Mouse (Mus musculus): Measurements from ENCODE around the gene Tmcc2. TPM values are rescaled to one million over a fixed set of nuclear protein-coding genes. Genes with fewer than 3 reads are reported as not detected.

Gene Tmcc2
- total and polyA plus RNA-seq, 3 experiments: 6.7 to 99.6 (median 14.9) TPM

GRCm38 (mm10) chr1:132348401-132348800 is 42.7 kb downstream of the Tmcc2 start:
- peaks cover 23% of the 10 kb centered on the region for H3K4me1 ChIP-seq (ENCODE audit: insufficient read depth, low read depth, low read length)
- no peak for ATAC-seq (ENCODE audit: extremely low read depth, insufficient number of reproducible peaks, low FRiP score, poor library complexity, severe bottlenecking)
- peaks cover 44% of the 10 kb centered on the region for H3K36me3 ChIP-seq (replicated peaks)
- H3K9me3 ChIP-seq (replicated peaks): peaks cover 9% of the 10 kb centered on the region
- peaks cover 17% of the 10 kb centered on the region; the same call in 1 of the 2 replicates for H3K27me3 ChIP-seq (ENCODE audit: insufficient read depth, low read length)
- no peak overlapping the region for H3K4me3 ChIP-seq (ENCODE audit: low read depth, low read length)
- TF ChIP-seq CTCF (IDR thresholded peaks at IDR 0.05; ENCODE audit: low read depth, low read length) (no peak), TAL1 (conservative IDR thresholded peaks at IDR 0.05; ENCODE audit: low read depth, low read length) (no peak), GATA2 (IDR thresholded peaks at IDR 0.05; ENCODE audit: borderline replicate concordance, low read depth, low read length) (no peak)
- no peak for DNase-seq (ENCODE audit: low spot score)

GRCm38 (mm10) chr1:132346951-132347350 is 44.1 kb downstream of the Tmcc2 start:
- Histone ChIP-seq H3K36me3 (replicated peaks) (peaks cover 44% of the 10 kb centered on the region), H3K27me3 (ENCODE audit: insufficient read depth, low read length) (peaks cover 17% of the 10 kb centered on the region; the same call in 1 of the 2 replicates), H3K9me3 (replicated peaks) (peaks cover 9% of the 10 kb centered on the region), H3K4me1 (ENCODE audit: insufficient read depth, low read depth, low read length) (peaks cover 35% of the 10 kb centered on the region), H3K4me3 (ENCODE audit: low read depth, low read length) (no peak overlapping the region)
- no peak for DNase-seq (ENCODE audit: low spot score)
- no peak for ATAC-seq (ENCODE audit: extremely low read depth, insufficient number of reproducible peaks, low FRiP score, poor library complexity, severe bottlenecking)
- no peak for TF ChIP-seq GATA1 (IDR thresholded peaks at IDR 0.05; ENCODE audit: borderline replicate concordance, low read length)
- TF ChIP-seq TAL1 (conservative IDR thresholded peaks at IDR 0.05; ENCODE audit: low read depth, low read length): no peak
- TF ChIP-seq GATA2 (IDR thresholded peaks at IDR 0.05; ENCODE audit: borderline replicate concordance, low read depth, low read length): no peak
- TF ChIP-seq CTCF (IDR thresholded peaks at IDR 0.05; ENCODE audit: low read depth, low read length): no peak
- no peak for TF ChIP-seq POLR2AphosphoS5 (IDR thresholded peaks at IDR 0.05; ENCODE audit: insufficient replicate concordance, low read depth, low read length)

GRCm38 (mm10) chr1:132346134-132346851 is 44.8 kb downstream of the Tmcc2 start:
- H3K36me3 ChIP-seq (replicated peaks): peaks cover 44% of the 10 kb centered on the region
- H3K4me1 ChIP-seq (ENCODE audit: insufficient read depth, low read depth, low read length): peaks cover 41% of the 10 kb centered on the region
- no peak for TF ChIP-seq GATA2 (IDR thresholded peaks at IDR 0.05; ENCODE audit: borderline replicate concordance, low read depth, low read length)
- no peak for TF ChIP-seq GATA1 (IDR thresholded peaks at IDR 0.05; ENCODE audit: borderline replicate concordance, low read length)
- no peak for TF ChIP-seq TAL1 (conservative IDR thresholded peaks at IDR 0.05; ENCODE audit: low read depth, low read length)
- no peak for TF ChIP-seq POLR2AphosphoS5 (IDR thresholded peaks at IDR 0.05; ENCODE audit: insufficient replicate concordance, low read depth, low read length)
- no peak for TF ChIP-seq CTCF (IDR thresholded peaks at IDR 0.05; ENCODE audit: low read depth, low read length)
- no peak overlapping the region for H3K4me3 ChIP-seq (ENCODE audit: low read depth, low read length)
- ATAC-seq (ENCODE audit: extremely low read depth, insufficient number of reproducible peaks, low FRiP score, poor library complexity, severe bottlenecking): no peak
- H3K9me3 ChIP-seq (replicated peaks): peaks cover 9% of the 10 kb centered on the region
- peaks cover 14% of the 10 kb centered on the region; the same call in 1 of the 2 replicates for H3K27me3 ChIP-seq (ENCODE audit: insufficient read depth, low read length)
- DNase-seq (ENCODE audit: low spot score): no peak

GRCm38 (mm10) chr1:132345514-132345913 is 45.6 kb downstream of the Tmcc2 start:
- H3K4me1 ChIP-seq (ENCODE audit: insufficient read depth, low read depth, low read length): peaks cover 49% of the 10 kb centered on the region
- ATAC-seq (ENCODE audit: extremely low read depth, insufficient number of reproducible peaks, low FRiP score, poor library complexity, severe bottlenecking) (no peak), DNase-seq (ENCODE audit: low spot score) (no peak)
- peaks cover 2% of the 10 kb centered on the region for H3K9me3 ChIP-seq (replicated peaks)
- H3K27me3 ChIP-seq (ENCODE audit: insufficient read depth, low read length): peaks cover 14% of the 10 kb centered on the region; the same call in 1 of the 2 replicates
- peaks cover 40% of the 10 kb centered on the region for H3K36me3 ChIP-seq (replicated peaks)
- TF ChIP-seq POLR2AphosphoS5 (IDR thresholded peaks at IDR 0.05; ENCODE audit: insufficient replicate concordance, low read depth, low read length): no peak
- TF ChIP-seq GATA1 (IDR thresholded peaks at IDR 0.05; ENCODE audit: borderline replicate concordance, low read length): no peak
- no peak for TF ChIP-seq TAL1 (conservative IDR thresholded peaks at IDR 0.05; ENCODE audit: low read depth, low read length)
- TF ChIP-seq GATA2 (IDR thresholded peaks at IDR 0.05; ENCODE audit: borderline replicate concordance, low read depth, low read length): no peak
- no peak for TF ChIP-seq CTCF (IDR thresholded peaks at IDR 0.05; ENCODE audit: low read depth, low read length)
- no peak overlapping the region for H3K4me3 ChIP-seq (ENCODE audit: low read depth, low read length)

- peaks cover 14% of the 10 kb centered on the region; the same call in 1 of the 2 replicates for H3K27me3 ChIP-seq (ENCODE audit: insufficient read depth, low read length)
- peaks cover 34% of the 10 kb centered on the region for H3K36me3 ChIP-seq (replicated peaks)
- no peak overlapping the region for H3K4me3 ChIP-seq (ENCODE audit: low read depth, low read length)
- no peak for ATAC-seq (ENCODE audit: extremely low read depth, insufficient number of reproducible peaks, low FRiP score, poor library complexity, severe bottlenecking)
- no peaks in the 10 kb centered on the region for H3K9me3 ChIP-seq (replicated peaks)
- peaks cover 64% of the 10 kb centered on the region for H3K4me1 ChIP-seq (ENCODE audit: insufficient read depth, low read depth, low read length)
- no peak for DNase-seq (ENCODE audit: low spot score)
- no peak for TF ChIP-seq GATA1 (IDR thresholded peaks at IDR 0.05; ENCODE audit: borderline replicate concordance, low read length)
- TF ChIP-seq CTCF (IDR thresholded peaks at IDR 0.05; ENCODE audit: low read depth, low read length): no peak
These were observed 47.4 kb downstream of the Tmcc2 start for GRCm38 (mm10) chr1:132343656-132344055.

GRCm38 (mm10) chr1:132343191-132343590 is 47.9 kb downstream of the Tmcc2 start:
- peaks cover 64% of the 10 kb centered on the region for H3K4me1 ChIP-seq (ENCODE audit: insufficient read depth, low read depth, low read length)
- DNase-seq (ENCODE audit: low spot score): no peak

More at GRCm38 (mm10) chr1:132343191-132343590, 47.9 kb downstream of the Tmcc2 start:
- no peak overlapping the region for H3K4me3 ChIP-seq (ENCODE audit: low read depth, low read length)
- H3K36me3 ChIP-seq (replicated peaks): peaks cover 29% of the 10 kb centered on the region
- TF ChIP-seq GATA2 (IDR thresholded peaks at IDR 0.05; ENCODE audit: borderline replicate concordance, low read depth, low read length) (no peak), TAL1 (conservative IDR thresholded peaks at IDR 0.05; ENCODE audit: low read depth, low read length) (no peak), POLR2AphosphoS5 (IDR thresholded peaks at IDR 0.05; ENCODE audit: insufficient replicate concordance, low read depth, low read length) (no peak), CTCF (IDR thresholded peaks at IDR 0.05; ENCODE audit: low read depth, low read length) (no peak), GATA1 (IDR thresholded peaks at IDR 0.05; ENCODE audit: borderline replicate concordance, low read length) (no peak)
- H3K9me3 ChIP-seq (replicated peaks): no peaks in the 10 kb centered on the region
- no peak for ATAC-seq (ENCODE audit: extremely low read depth, insufficient number of reproducible peaks, low FRiP score, poor library complexity, severe bottlenecking)
- H3K27me3 ChIP-seq (ENCODE audit: insufficient read depth, low read length): peaks cover 14% of the 10 kb centered on the region; the same call in 1 of the 2 replicates
